Mouse (Mus musculus) lung, postnatal 4 days (tissue): ENCODE data around the gene Pla2g5.
A peak's percentile ranks its signal among the peaks of the same experiment; 100 is the strongest.

Experiments
- DNase-seq, 2 experiments: peaks; one replicate each; pipeline ENCODE4 v3.0.0; 2021

Pla2g5 gene

GRCm38 (mm10) chr4:138794344-138794743 lies 68.9 kb downstream of the Pla2g5 start:
- no peak for DNase-seq

- DNase-seq, result peak; percentile 34 to 55
Observed at GRCm38 (mm10) chr4:138793276-138793675, 70.0 kb downstream of the Pla2g5 start.

GRCm38 (mm10) chr4:138792599-138792998 lies 70.7 kb downstream of the Pla2g5 start:
- DNase-seq, result no peak

- no peak for DNase-seq
Observed at GRCm38 (mm10) chr4:138791452-138791851, 71.8 kb downstream of the Pla2g5 start.

DNA sequence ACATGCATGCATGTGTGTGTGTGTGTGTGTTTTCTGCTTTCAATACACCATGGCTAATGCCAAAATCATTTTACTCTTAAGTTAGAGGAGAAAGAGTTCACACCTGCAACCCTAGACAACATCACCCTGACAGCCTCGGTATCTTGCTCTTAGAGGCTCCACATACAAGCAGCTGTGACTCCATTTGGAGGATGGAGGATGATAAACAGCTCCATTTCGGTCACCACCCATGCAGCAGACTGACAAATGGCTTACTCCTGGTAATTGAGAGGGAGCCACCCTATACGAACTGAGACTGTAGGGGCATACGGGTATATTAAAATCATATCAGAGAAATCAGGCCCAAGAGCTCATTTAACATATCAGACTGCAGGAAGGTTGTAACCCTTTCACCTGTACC lies 74.9 kb downstream of the Pla2g5 start:
- no peak for DNase-seq

- no peak for DNase-seq
Observed at GRCm38 (mm10) chr4:138786141-138786540, 77.1 kb downstream of the Pla2g5 start.

DNA sequence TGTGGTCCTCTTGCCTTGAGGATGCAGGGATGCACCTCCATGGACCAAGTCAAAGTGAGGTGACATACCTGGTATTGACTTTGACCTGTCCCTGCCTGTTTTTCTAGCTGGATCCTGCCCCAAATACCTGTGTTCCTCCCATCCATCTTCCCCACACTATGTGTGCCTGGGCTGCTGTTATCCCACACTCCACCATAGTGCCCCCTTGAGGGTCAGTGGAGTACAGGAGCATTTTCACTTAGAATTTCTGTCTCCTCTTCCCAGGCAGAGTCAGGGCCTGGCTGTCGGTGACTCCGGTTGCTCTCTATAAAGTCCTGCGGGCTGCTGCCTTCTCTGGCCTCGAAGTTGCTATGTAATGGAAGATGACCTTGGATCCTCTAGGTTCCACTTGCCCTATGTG lies 77.6 kb downstream of the Pla2g5 start:
- no peak for DNase-seq

GRCm38 (mm10) chr4:138782098-138782497 lies 81.2 kb downstream of the Pla2g5 start:
- DNase-seq, result no peak

GRCm38 (mm10) chr4:138780300-138780699 lies 83.0 kb downstream of the Pla2g5 start:
- no peak for DNase-seq

GRCm38 (mm10) chr4:138777417-138778407 lies 85.6 kb downstream of the Pla2g5 start:
- no peak for DNase-seq

GRCm38 (mm10) chr4:138775435-138775834 lies 87.8 kb downstream of the Pla2g5 start, which contains the start of gene Pla2g2d:
Gene Pla2g2d (plus strand): TSS chr4:138775735.
- DNase-seq, result no peak

GRCm38 (mm10) chr4:138772386-138772785 lies 90.9 kb downstream of the Pla2g5 start:
- no peak for DNase-seq

- no peak for DNase-seq
Observed at GRCm38 (mm10) chr4:138771970-138772369, 91.3 kb downstream of the Pla2g5 start.

GRCm38 (mm10) chr4:138762266-138762665 lies 101.0 kb downstream of the Pla2g5 start:
- DNase-seq, result no peak

DNA sequence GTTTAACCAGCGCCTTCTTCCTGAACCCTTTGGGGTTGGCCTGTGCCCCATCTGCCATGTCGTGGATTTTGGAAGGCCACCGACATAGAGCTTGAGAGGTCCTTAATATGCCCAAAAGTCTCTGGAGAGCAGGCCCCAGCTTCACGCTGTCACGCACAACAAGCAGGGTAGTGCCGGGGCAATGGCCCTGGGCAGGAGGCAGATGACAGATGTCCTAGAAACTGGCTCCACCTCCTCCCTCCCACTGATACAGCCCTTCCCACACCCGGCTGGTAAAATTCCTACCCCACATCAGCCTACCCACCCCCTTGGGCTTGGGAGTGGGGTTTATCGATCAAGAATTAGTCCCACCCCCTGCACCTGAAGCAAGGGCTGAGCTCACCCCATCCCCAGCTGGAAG lies 105.9 kb downstream of the Pla2g5 start, which contains the start of gene Pla2g2f:
Gene Pla2g2f, minus strand, starts transcription at position 211 of the 400 bp plus-strand sequence.
- DNase-seq, result no peak

- DNase-seq, result no peak
Observed at GRCm38 (mm10) chr4:138755983-138756382, 107.3 kb downstream of the Pla2g5 start.

DNA sequence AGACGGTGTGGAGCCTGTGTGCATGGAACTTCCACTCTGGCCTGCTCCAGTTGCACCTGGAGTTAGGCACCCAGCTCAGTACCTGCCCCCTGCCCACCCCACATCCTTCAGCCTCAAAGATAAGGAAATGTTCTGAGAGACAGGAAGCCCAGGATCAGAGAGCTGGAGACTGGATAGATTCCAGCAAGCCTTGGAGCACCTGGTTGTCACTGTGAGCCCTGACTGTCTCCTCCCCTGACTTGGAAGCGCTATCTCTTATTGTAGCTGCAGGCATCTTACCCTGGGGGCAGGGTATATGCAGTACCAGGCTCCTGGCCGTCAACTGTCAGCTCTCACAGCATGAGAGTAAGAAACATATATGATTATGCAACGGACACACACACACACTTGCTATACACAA lies 107.8 kb downstream of the Pla2g5 start:
- DNase-seq, result no peak

- DNase-seq, result no peak
Observed at GRCm38 (mm10) chr4:138754432-138754831, 108.8 kb downstream of the Pla2g5 start.

DNA sequence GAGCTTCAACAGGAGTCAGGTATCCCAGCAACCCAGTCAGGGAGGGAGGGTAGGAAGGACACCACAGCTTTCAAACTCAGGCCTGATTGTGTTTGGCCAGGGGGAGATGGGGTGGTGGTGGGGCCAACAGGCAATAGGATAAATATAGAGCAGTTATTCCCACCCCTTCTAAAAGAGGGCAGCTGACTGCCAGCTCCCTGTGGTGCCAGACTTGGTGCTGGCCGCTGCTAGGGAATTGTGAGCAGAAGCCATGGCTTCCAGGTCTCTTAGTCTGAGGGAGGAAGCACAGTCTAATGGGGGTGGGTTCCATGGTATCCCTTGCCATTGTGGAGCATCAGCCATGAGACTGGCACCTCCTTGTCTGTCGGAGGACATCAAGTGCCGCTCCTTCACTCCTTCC lies 109.7 kb downstream of the Pla2g5 start:
- no peak for DNase-seq

- no peak for DNase-seq
Observed at GRCm38 (mm10) chr4:138752603-138753002, 110.7 kb downstream of the Pla2g5 start.
